Mouse (Mus musculus) left cerebral cortex, adult 2 months (tissue): ENCODE results near the gene Chd9. TPM values are rescaled to one million over a fixed set of nuclear protein-coding genes. Genes with fewer than 3 reads are reported as not detected.
"Not testable (repeated sequence)": the region's sequence is repeated elsewhere in the genome, so short reads cannot be mapped to it uniquely, and the experiment has no call there.

Experiments used
- DNase-seq, 2 experiments: peaks; one replicate each; pipeline ENCODE4 v3.0.0; 2021 to 2022; ENCODE audit warnings: low spot score in 2 of 2, mixed read lengths in 1 of 2; ENCODE audit errors: extremely low spot score in 1 of 2
- H3K27ac ChIP-seq: fragments of 200-600 bp; 2 replicates; pipeline ENCODE4 v1.8.1; 2022
- H3K4me3 ChIP-seq: fragments of 200-600 bp; 2 replicates; pipeline ENCODE4 v1.8.1; 2022
- CTCF ChIP-seq: fragments of 200-600 bp; IDR thresholded peaks from 2 replicates; pipeline ENCODE4 v1.8.1; 2022; ENCODE audit warnings: antibody characterized with exemption, mild to moderate bottlenecking, moderate library complexity
- intact Hi-C: fragments of 180-260 bp; cut with DNase I; formaldehyde crosslinking; loops from one replicate; pipeline ENCODE4 v1.15.1; 2025
- total RNA-seq, 2 experiments: library from RNA; stranded (reverse); gene quantifications; 2 replicates each; pipeline ENCODE4 v1.2.3; 2021

Gene Chd9
- total RNA-seq, 2 experiments from 2014 or later, result 226 to 228 TPM

GRCm38 (mm10) chr8:90876722-90877429, 48.7 kb downstream of the Chd9 start:
- intact Hi-C loops, result loop anchor here (1.0 to 2.0 kb wide), 4 partner anchors 9 to 48 kb away; partner anchors contain the start of gene Chd9
- peak; percentile 77 to 79 for DNase-seq
- TF ChIP-seq CTCF, result no peak
- H3K27ac ChIP-seq, result peak overlapping the region; percentile 87
- H3K4me3 ChIP-seq, result peak overlapping the region; percentile 65

GRCm38 (mm10) chr8:90877430-90877975, 49.4 kb downstream of the Chd9 start:
- no peak for DNase-seq
- peak overlapping the region; percentile 65 for H3K4me3 ChIP-seq
- peak overlapping the region; percentile 87 for H3K27ac ChIP-seq
- intact Hi-C loops, result loop anchor here (2.0 kb wide), 3 partner anchors 31 to 49 kb away; partner anchors contain the start of gene Chd9
- TF ChIP-seq CTCF, result no peak

GRCm38 (mm10) chr8:90878551-90878950, 50.4 kb downstream of the Chd9 start:
- intact Hi-C loops, result no loop called here
- no peak for DNase-seq
- TF ChIP-seq CTCF, result no peak
- H3K27ac ChIP-seq, result no peak overlapping the region; the same call in 1 of the 2 replicates
- no peak overlapping the region for H3K4me3 ChIP-seq

GRCm38 (mm10) chr8:90880041-90880440, 51.9 kb downstream of the Chd9 start:
- TF ChIP-seq CTCF, result no peak
- Histone ChIP-seq H3K4me3 (no peak overlapping the region), H3K27ac (no peak overlapping the region)
- intact Hi-C loops, result no loop called here
- no peak for DNase-seq

GRCm38 (mm10) chr8:90881181-90881580, 53.0 kb downstream of the Chd9 start:
- H3K4me3 ChIP-seq, result no peak overlapping the region
- intact Hi-C loops, result no loop called here
- TF ChIP-seq CTCF, result no peak

GRCm38 (mm10) chr8:90882088-90882691, 54.0 kb downstream of the Chd9 start:
- TF ChIP-seq CTCF, result no peak
- no peak for DNase-seq
- Histone ChIP-seq H3K4me3 (no peak overlapping the region), H3K27ac (no peak overlapping the region)
- intact Hi-C loops, result no loop called here

More at GRCm38 (mm10) chr8:90881181-90881580, 53.0 kb downstream of the Chd9 start:
- DNase-seq, result no peak
- H3K27ac ChIP-seq, result no peak overlapping the region

GRCm38 (mm10) chr8:90885671-90886368, 57.7 kb downstream of the Chd9 start:
- intact Hi-C loops, result no loop called here
- Histone ChIP-seq H3K27ac (no peak overlapping the region), H3K4me3 (no peak overlapping the region)
- DNase-seq, result no peak
- TF ChIP-seq CTCF, result no peak; the same call in 1 of the 2 replicates

GRCm38 (mm10) chr8:90886369-90886712, 58.2 kb downstream of the Chd9 start:
- H3K4me3 ChIP-seq, H3K27ac ChIP-seq, DNase-seq, intact Hi-C loops: not testable (repeated sequence)

- H3K4me3 ChIP-seq, result peak overlapping the region; percentile 37; the same call in 1 of the 2 replicates
- intact Hi-C loops, DNase-seq, H3K27ac ChIP-seq: not testable (repeated sequence)
Observed at GRCm38 (mm10) chr8:90887328-90887727, 59.2 kb downstream of the Chd9 start.

- Histone ChIP-seq H3K27ac (peak overlapping the region; percentile 24; the same call in 1 of the 2 replicates), H3K4me3 (no peak overlapping the region)
- DNase-seq, result no peak
- intact Hi-C loops, result no loop called here
- no peak for TF ChIP-seq CTCF
Observed at GRCm38 (mm10) chr8:90891872-90892578, 63.9 kb downstream of the Chd9 start.

GRCm38 (mm10) chr8:90892579-90892919, 64.4 kb downstream of the Chd9 start:
- no peak for TF ChIP-seq CTCF

More at GRCm38 (mm10) chr8:90892579-90892919, 64.4 kb downstream of the Chd9 start:
- intact Hi-C loops, result no loop called here
- DNase-seq, result no peak
- H3K27ac ChIP-seq, result 0 out of 2 replicates have a peak overlapping the region, but pooled peaks have one; percentile 24
- H3K4me3 ChIP-seq, result no peak overlapping the region
